Mouse (Mus musculus): ENCODE measurements around the gene Vstm2b. TPM values are rescaled to one million over a fixed set of nuclear protein-coding genes. Genes with fewer than 3 reads are reported as not detected.

Gene Vstm2b
- total and polyA plus RNA-seq, 2 experiments = not detected

- Histone ChIP-seq H3K27ac (replicated peaks; ENCODE audit: insufficient read depth, low read depth, low read length) (no peak overlapping the region), H3K79me2 (ENCODE audit: control insufficient read depth, insufficient read depth, low read length) (no peaks in the 10 kb centered on the region), H3K27me3 (ENCODE audit: control insufficient read depth, insufficient read depth, low read length) (peaks cover 18% of the 10 kb centered on the region), H3K36me3 (ENCODE audit: control insufficient read depth, insufficient read depth, low read length) (no peaks in the 10 kb centered on the region), H3K9ac (ENCODE audit: low read depth, low read length) (no peak overlapping the region), H3K4me1 (ENCODE audit: control insufficient read depth, insufficient read depth, low read length) (no peaks in the 10 kb centered on the region), H3K4me3 (ENCODE audit: insufficient read depth, low read depth, low read length) (no peak overlapping the region)
- 45% methylated on average over 4 of the region's 4 CpGs for WGBS
- no peak for TF ChIP-seq CTCF (IDR thresholded peaks at IDR 0.05; ENCODE audit: low read depth, low read length)
- DNase-seq (ENCODE audit: extremely low read depth, low read depth, low spot score) = no peak
Observed at GRCm38 (mm10) chr7:40896964-40897363, 1.2 kb upstream of the Vstm2b start.

GRCm38 (mm10) chr7:40898711-40899375, 715 bp downstream of the Vstm2b start:
- no peaks in the 10 kb centered on the region for H3K79me2 ChIP-seq (ENCODE audit: control insufficient read depth, insufficient read depth, low read length)
- H3K4me3 ChIP-seq (ENCODE audit: insufficient read depth, low read depth, low read length) = peak overlapping the region; percentile 21; the same call in 1 of the 2 replicates
- H3K36me3 ChIP-seq (ENCODE audit: control insufficient read depth, insufficient read depth, low read length) = no peaks in the 10 kb centered on the region
- 1% methylated on average over 69 of the region's 70 CpGs for WGBS
- no peak overlapping the region for H3K9ac ChIP-seq (ENCODE audit: low read depth, low read length)
- H3K27ac ChIP-seq (replicated peaks; ENCODE audit: insufficient read depth, low read depth, low read length) = no peak overlapping the region
- no peak for TF ChIP-seq CTCF (IDR thresholded peaks at IDR 0.05; ENCODE audit: low read depth, low read length)
- no peak for TF ChIP-seq POLR2A (IDR thresholded peaks at IDR 0.05; ENCODE audit: extremely low read depth, insufficient read depth, low read length)
- peaks cover 21% of the 10 kb centered on the region for H3K27me3 ChIP-seq (ENCODE audit: control insufficient read depth, insufficient read depth, low read length)
- H3K4me1 ChIP-seq (ENCODE audit: control insufficient read depth, insufficient read depth, low read length) = no peaks in the 10 kb centered on the region
- DNase-seq (ENCODE audit: extremely low read depth, low read depth, low spot score) = no peak

- Histone ChIP-seq H3K36me3 (ENCODE audit: control insufficient read depth, insufficient read depth, low read length) (no peaks in the 10 kb centered on the region), H3K4me1 (ENCODE audit: control insufficient read depth, insufficient read depth, low read length) (no peaks in the 10 kb centered on the region), H3K9ac (ENCODE audit: low read depth, low read length) (no peak overlapping the region), H3K27me3 (ENCODE audit: control insufficient read depth, insufficient read depth, low read length) (peaks cover 21% of the 10 kb centered on the region), H3K27ac (replicated peaks; ENCODE audit: insufficient read depth, low read depth, low read length) (no peak overlapping the region), H3K79me2 (ENCODE audit: control insufficient read depth, insufficient read depth, low read length) (no peaks in the 10 kb centered on the region), H3K4me3 (ENCODE audit: insufficient read depth, low read depth, low read length) (peak overlapping the region; percentile 21; the same call in 1 of the 2 replicates)
- no peak for DNase-seq (ENCODE audit: extremely low read depth, low read depth, low spot score)
- TF ChIP-seq CTCF (IDR thresholded peaks at IDR 0.05; ENCODE audit: low read depth, low read length) = no peak
- 1% methylated on average over 61 of the region's 61 CpGs for WGBS
Observed at GRCm38 (mm10) chr7:40899376-40900265, 1.5 kb downstream of the Vstm2b start.

GRCm38 (mm10) chr7:40901201-40901600, 3.1 kb downstream of the Vstm2b start:
- H3K27me3 ChIP-seq (ENCODE audit: control insufficient read depth, insufficient read depth, low read length) = peaks cover 21% of the 10 kb centered on the region
- H3K79me2 ChIP-seq (ENCODE audit: control insufficient read depth, insufficient read depth, low read length) = no peaks in the 10 kb centered on the region
- no peak overlapping the region for H3K27ac ChIP-seq (replicated peaks; ENCODE audit: insufficient read depth, low read depth, low read length)
- H3K9ac ChIP-seq (ENCODE audit: low read depth, low read length) = no peak overlapping the region
- DNase-seq (ENCODE audit: extremely low read depth, low read depth, low spot score) = no peak
- no peaks in the 10 kb centered on the region for H3K36me3 ChIP-seq (ENCODE audit: control insufficient read depth, insufficient read depth, low read length)
- 3% methylated on average over 16 of the region's 16 CpGs for WGBS
- H3K4me3 ChIP-seq (ENCODE audit: insufficient read depth, low read depth, low read length) = no peak overlapping the region
- H3K4me1 ChIP-seq (ENCODE audit: control insufficient read depth, insufficient read depth, low read length) = no peaks in the 10 kb centered on the region
- TF ChIP-seq CTCF (IDR thresholded peaks at IDR 0.05; ENCODE audit: low read depth, low read length) (peak; percentile 39; the same call in 1 of the 2 replicates), POLR2A (IDR thresholded peaks at IDR 0.05; ENCODE audit: extremely low read depth, insufficient read depth, low read length) (no peak)

GRCm38 (mm10) chr7:40902506-40902905, 4.4 kb downstream of the Vstm2b start:
- 10% methylated on average over 28 of the region's 28 CpGs for WGBS
- no peaks in the 10 kb centered on the region for H3K79me2 ChIP-seq (ENCODE audit: control insufficient read depth, insufficient read depth, low read length)
- no peaks in the 10 kb centered on the region for H3K4me1 ChIP-seq (ENCODE audit: control insufficient read depth, insufficient read depth, low read length)
- no peak overlapping the region for H3K27ac ChIP-seq (replicated peaks; ENCODE audit: insufficient read depth, low read depth, low read length)
- no peaks in the 10 kb centered on the region for H3K36me3 ChIP-seq (ENCODE audit: control insufficient read depth, insufficient read depth, low read length)
- no peak for DNase-seq (ENCODE audit: extremely low read depth, low read depth, low spot score)
- TF ChIP-seq CTCF (IDR thresholded peaks at IDR 0.05; ENCODE audit: low read depth, low read length) (no peak), POLR2A (IDR thresholded peaks at IDR 0.05; ENCODE audit: extremely low read depth, insufficient read depth, low read length) (no peak)
- H3K9ac ChIP-seq (ENCODE audit: low read depth, low read length) = no peak overlapping the region
- H3K4me3 ChIP-seq (ENCODE audit: insufficient read depth, low read depth, low read length) = no peak overlapping the region
- peaks cover 21% of the 10 kb centered on the region for H3K27me3 ChIP-seq (ENCODE audit: control insufficient read depth, insufficient read depth, low read length)

GRCm38 (mm10) chr7:40906484-40906883, 8.4 kb downstream of the Vstm2b start:
- H3K36me3 ChIP-seq (ENCODE audit: control insufficient read depth, insufficient read depth, low read length) = no peaks in the 10 kb centered on the region

More at GRCm38 (mm10) chr7:40906484-40906883, 8.4 kb downstream of the Vstm2b start:
- no peak for DNase-seq (ENCODE audit: extremely low read depth, low read depth, low spot score)
- TF ChIP-seq CTCF (IDR thresholded peaks at IDR 0.05; ENCODE audit: low read depth, low read length) (no peak), POLR2A (IDR thresholded peaks at IDR 0.05; ENCODE audit: extremely low read depth, insufficient read depth, low read length) (no peak)
- Histone ChIP-seq H3K27me3 (ENCODE audit: control insufficient read depth, insufficient read depth, low read length) (0 out of 2 replicates have a peak, but pooled peaks cover 5% of the 10 kb centered on the region), H3K27ac (replicated peaks; ENCODE audit: insufficient read depth, low read depth, low read length) (no peak overlapping the region), H3K4me3 (ENCODE audit: insufficient read depth, low read depth, low read length) (no peak overlapping the region), H3K9ac (ENCODE audit: low read depth, low read length) (no peak overlapping the region), H3K4me1 (ENCODE audit: control insufficient read depth, insufficient read depth, low read length) (no peaks in the 10 kb centered on the region), H3K79me2 (ENCODE audit: control insufficient read depth, insufficient read depth, low read length) (no peaks in the 10 kb centered on the region)
- 56% methylated on average over 1 of the region's 1 CpGs for WGBS

All from liver, adult 2 months (tissue).